Mouse (Mus musculus): ENCODE measurements around the gene Abhd4.

Gene Abhd4

GRCm38 (mm10) chr14:54239002-54239736 lies 14.8 kb upstream of the Abhd4 start:
- peak; percentile 94 for DNase-seq (ENCODE audit: low read depth)

GRCm38 (mm10) chr14:54240542-54240941 lies 13.4 kb upstream of the Abhd4 start:
- no peak for DNase-seq (ENCODE audit: low read depth)

GRCm38 (mm10) chr14:54244183-54244582 lies 9.8 kb upstream of the Abhd4 start:
- peak; percentile 42 for DNase-seq (ENCODE audit: low read depth)

GRCm38 (mm10) chr14:54246232-54246631 lies 7.8 kb upstream of the Abhd4 start:
- DNase-seq (ENCODE audit: low read depth) = peak; percentile 10

- DNase-seq (ENCODE audit: low read depth) = peak; percentile 9
These were observed 4.7 kb upstream of the Abhd4 start for GRCm38 (mm10) chr14:54249326-54249725.

- DNase-seq (ENCODE audit: low read depth) = no peak
These were observed 3.9 kb upstream of the Abhd4 start for GRCm38 (mm10) chr14:54250122-54250521.

- peak; percentile 48 for DNase-seq (ENCODE audit: low read depth)
These were observed 748 bp downstream of the Abhd4 start for GRCm38 (mm10) chr14:54254670-54255202.

GRCm38 (mm10) chr14:54258131-54258670 lies 4.2 kb downstream of the Abhd4 start:
- no peak for DNase-seq (ENCODE audit: low read depth)

- DNase-seq (ENCODE audit: low read depth) = peak; percentile 86
These were observed 5.2 kb downstream of the Abhd4 start for GRCm38 (mm10) chr14:54259003-54259721.

- DNase-seq (ENCODE audit: low read depth) = no peak
These were observed 5.7 kb downstream of the Abhd4 start for GRCm38 (mm10) chr14:54259722-54260085.

- no peak for DNase-seq (ENCODE audit: low read depth)
These were observed 6.2 kb downstream of the Abhd4 start for GRCm38 (mm10) chr14:54260196-54260595.

GRCm38 (mm10) chr14:54261386-54261785 lies 7.4 kb downstream of the Abhd4 start:
- no peak for DNase-seq (ENCODE audit: low read depth)

- no peak for DNase-seq (ENCODE audit: low read depth)
These were observed 8.6 kb downstream of the Abhd4 start for GRCm38 (mm10) chr14:54262622-54263021.

GRCm38 (mm10) chr14:54263099-54263498 lies 9.1 kb downstream of the Abhd4 start:
- no peak for DNase-seq (ENCODE audit: low read depth)

- DNase-seq (ENCODE audit: low read depth) = no peak
These were observed 10.2 kb downstream of the Abhd4 start for GRCm38 (mm10) chr14:54264231-54264630.

- no peak for DNase-seq (ENCODE audit: low read depth)
These were observed 11.1 kb downstream of the Abhd4 start for GRCm38 (mm10) chr14:54265093-54265492.

GRCm38 (mm10) chr14:54265951-54266350 lies 12.0 kb downstream of the Abhd4 start:
- DNase-seq (ENCODE audit: low read depth) = no peak

GRCm38 (mm10) chr14:54267966-54268365 lies 14.0 kb downstream of the Abhd4 start:
- DNase-seq (ENCODE audit: low read depth) = no peak

GRCm38 (mm10) chr14:54269566-54269965 lies 15.6 kb downstream of the Abhd4 start:
- no peak for DNase-seq (ENCODE audit: low read depth)

- DNase-seq (ENCODE audit: low read depth) = no peak
These were observed 16.4 kb downstream of the Abhd4 start for GRCm38 (mm10) chr14:54270413-54270812.

- no peak for DNase-seq (ENCODE audit: low read depth)
These were observed 18.1 kb downstream of the Abhd4 start for GRCm38 (mm10) chr14:54271976-54272606.

GRCm38 (mm10) chr14:54272696-54273095 lies 18.7 kb downstream of the Abhd4 start:
- no peak for DNase-seq (ENCODE audit: low read depth)

Measured in induced T-regulatory cell, adult 2 months (primary cell).